Mouse (Mus musculus) embryonic facial prominence, embryonic 10.5 days (tissue): Measurements from ENCODE around the gene Gm49601. TPM values are rescaled to one million over a fixed set of nuclear protein-coding genes. Genes with fewer than 3 reads are reported as not detected.

Experiments used
- DNase-seq: peaks from one replicate; pipeline ENCODE4 v3.0.0-alpha.2; 2017; ENCODE audit warnings: low spot score
- H3K27ac ChIP-seq: fragments of 300-500 bp; sonication (generic); replicated peaks from 2 replicates; pipeline ENCODE4 v1.5.1; 2016; ENCODE audit warnings: mild to moderate bottlenecking
- H3K27me3 ChIP-seq: fragments of 300-500 bp; sonication (generic); replicated peaks from 2 replicates; pipeline ENCODE4 v1.6.1; 2016; ENCODE audit warnings: low read depth, mild to moderate bottlenecking; ENCODE audit not compliant: poor library complexity, severe bottlenecking
- H3K36me3 ChIP-seq: fragments of 300-500 bp; sonication (generic); replicated peaks from 2 replicates; pipeline ENCODE4 v1.6.1; 2016; ENCODE audit warnings: mild to moderate bottlenecking, moderate library complexity
- H3K4me1 ChIP-seq: fragments of 300-500 bp; sonication (generic); 2 replicates; pipeline ENCODE4 v1.6.1; 2016
- H3K4me3 ChIP-seq: fragments of 300-500 bp; sonication (generic); 2 replicates; pipeline ENCODE4 v1.5.1; 2016; ENCODE audit warnings: mild to moderate bottlenecking, moderate library complexity
- H3K9me3 ChIP-seq: fragments of 300-500 bp; sonication (generic); 2 replicates; pipeline ENCODE4 v1.6.1; 2016; ENCODE audit warnings: mild to moderate bottlenecking
- WGBS: fragments of 180-500 bp; shearing (Covaris S2); methylation state at CpG from one replicate; pipeline ENCODE4 v1.1.7; 2016; 5-methylcytosine and 5-hydroxymethylcytosine counted together
- polyA plus RNA-seq: library from polyadenylated mRNA; unstranded; fragments of >200 nt; fragmentation: Nextera tagmentation; extraction: Ambion mirVana; gene quantifications from 2 replicates; pipeline ENCODE4 v1.2.1, GENCODE M21; 2016

The Gm49601 gene
- polyA plus RNA-seq, 1 experiment from 2014 or later = 3.6 TPM

DNA sequence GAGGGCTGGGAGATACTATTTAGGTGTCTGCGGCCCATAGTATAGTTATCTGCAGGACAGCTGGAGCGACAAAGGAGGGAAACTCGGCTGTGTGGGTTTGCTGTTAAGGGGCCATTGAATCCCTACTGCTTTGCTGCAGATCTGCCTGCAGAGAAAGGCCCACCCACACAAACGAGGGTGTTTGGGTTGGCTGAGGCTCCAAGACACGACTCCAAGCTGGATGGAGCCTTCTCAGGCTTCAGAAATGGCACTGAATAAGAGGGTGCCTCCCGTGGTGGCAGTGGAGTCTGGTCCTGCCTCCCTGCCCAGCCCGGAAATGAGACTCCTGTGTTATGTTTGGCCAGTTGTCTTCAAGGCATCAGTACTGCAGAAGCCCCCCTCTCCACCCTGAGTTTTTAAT lies 16.1 kb upstream of the Gm49601 start:
- WGBS = 65% methylated on average over 7 of the region's 7 CpGs
- Histone ChIP-seq H3K4me1 (peaks cover 9% of the 10 kb centered on the region; the same call in 1 of the 2 replicates), H3K9me3 (no peaks in the 10 kb centered on the region), H3K36me3 (no peaks in the 10 kb centered on the region), H3K4me3 (no peak overlapping the region), H3K27me3 (no peaks in the 10 kb centered on the region), H3K27ac (no peak overlapping the region)
- no peak for DNase-seq

- Histone ChIP-seq H3K4me1 (peaks cover 3% of the 10 kb centered on the region; the same call in 1 of the 2 replicates), H3K27me3 (no peaks in the 10 kb centered on the region), H3K27ac (no peak overlapping the region), H3K36me3 (no peaks in the 10 kb centered on the region), H3K9me3 (no peaks in the 10 kb centered on the region), H3K4me3 (no peak overlapping the region)
- DNase-seq = no peak
- 89% methylated on average over 1 of the region's 1 CpGs for WGBS
Observed at GRCm38 (mm10) chr16:18639382-18639929, 13.2 kb upstream of the Gm49601 start.

DNA sequence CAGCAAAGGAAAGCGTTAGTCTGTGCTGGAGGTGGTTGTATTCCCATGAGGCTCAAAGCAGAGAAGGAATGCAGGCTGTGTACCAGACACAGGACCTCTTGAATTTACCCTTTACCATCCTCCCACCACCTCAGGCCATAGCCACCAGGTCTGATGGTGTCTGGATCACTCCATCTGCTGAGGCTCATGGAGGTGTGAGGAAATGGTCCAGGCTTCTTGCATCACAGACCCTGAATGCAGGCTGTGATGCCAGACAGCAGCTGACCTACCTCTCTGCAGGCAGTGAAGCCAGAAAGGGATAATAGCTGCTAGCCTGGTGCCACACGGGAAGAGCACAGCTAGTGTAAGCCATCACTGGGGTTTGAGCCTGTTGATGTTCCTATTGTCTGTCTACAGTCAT lies 12.2 kb upstream of the Gm49601 start:
- no peak overlapping the region for H3K27ac ChIP-seq
- WGBS = 55% methylated on average over 2 of the region's 2 CpGs
- no peaks in the 10 kb centered on the region for H3K9me3 ChIP-seq
- no peak overlapping the region for H3K4me3 ChIP-seq
- H3K36me3 ChIP-seq = no peaks in the 10 kb centered on the region
- H3K27me3 ChIP-seq = peaks cover 3% of the 10 kb centered on the region
- peaks cover 3% of the 10 kb centered on the region; the same call in 1 of the 2 replicates for H3K4me1 ChIP-seq
- peak; percentile 5 for DNase-seq

GRCm38 (mm10) chr16:18636804-18637203 lies 10.6 kb upstream of the Gm49601 start:
- no peak overlapping the region for H3K27ac ChIP-seq
- 43% methylated on average over 3 of the region's 3 CpGs for WGBS
- H3K4me3 ChIP-seq = no peak overlapping the region
- H3K36me3 ChIP-seq = no peaks in the 10 kb centered on the region
- peak; percentile 7 for DNase-seq
- no peaks in the 10 kb centered on the region for H3K9me3 ChIP-seq
- peaks cover 8% of the 10 kb centered on the region; the same call in 1 of the 2 replicates for H3K4me1 ChIP-seq
- H3K27me3 ChIP-seq = peaks cover 17% of the 10 kb centered on the region

- Histone ChIP-seq H3K9me3 (no peaks in the 10 kb centered on the region), H3K27me3 (peaks cover 21% of the 10 kb centered on the region), H3K4me3 (no peak overlapping the region), H3K27ac (no peak overlapping the region), H3K36me3 (no peaks in the 10 kb centered on the region), H3K4me1 (peaks cover 8% of the 10 kb centered on the region; the same call in 1 of the 2 replicates)
- 83% methylated on average over 5 of the region's 5 CpGs for WGBS
- peak; percentile 6 for DNase-seq
Observed at GRCm38 (mm10) chr16:18636401-18636800, 10.2 kb upstream of the Gm49601 start.

- H3K4me3 ChIP-seq = no peak overlapping the region
- peaks cover 17% of the 10 kb centered on the region for H3K4me1 ChIP-seq
- H3K36me3 ChIP-seq = no peaks in the 10 kb centered on the region
- 37% methylated on average over 1 of the region's 1 CpGs for WGBS
- H3K9me3 ChIP-seq = no peaks in the 10 kb centered on the region
- DNase-seq = peak; percentile 6
- H3K27ac ChIP-seq = no peak overlapping the region
- peaks cover 46% of the 10 kb centered on the region for H3K27me3 ChIP-seq
Observed at GRCm38 (mm10) chr16:18633333-18633732, 7.1 kb upstream of the Gm49601 start.

DNA sequence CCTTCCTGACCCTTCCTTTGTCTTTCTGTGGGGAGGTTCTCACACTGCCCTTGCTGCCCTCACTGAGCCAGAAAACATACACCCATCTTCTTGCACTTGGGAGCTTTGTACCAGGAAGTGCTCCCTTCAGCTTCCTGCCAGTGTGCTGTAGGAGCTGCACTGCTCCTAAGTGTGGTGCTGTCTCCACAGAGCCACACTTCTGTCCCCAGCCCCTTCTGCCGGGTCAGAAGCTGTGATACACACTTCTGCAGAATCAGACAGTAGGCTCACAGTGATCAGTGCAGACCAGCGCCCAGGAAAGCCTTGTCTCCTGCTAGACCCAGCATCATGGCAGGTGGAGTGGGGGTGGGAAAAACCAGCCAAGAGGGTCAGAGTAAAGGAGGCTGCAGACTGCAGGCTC lies 6.6 kb upstream of the Gm49601 start:
- peak; percentile 7 for DNase-seq

GRCm38 (mm10) chr16:18632059-18632458 lies 5.8 kb upstream of the Gm49601 start:
- Histone ChIP-seq H3K27me3 (peaks cover 59% of the 10 kb centered on the region), H3K4me1 (peaks cover 27% of the 10 kb centered on the region), H3K9me3 (no peaks in the 10 kb centered on the region), H3K4me3 (no peak overlapping the region), H3K27ac (no peak overlapping the region), H3K36me3 (no peaks in the 10 kb centered on the region)
- WGBS = 54% methylated on average over 3 of the region's 3 CpGs
- DNase-seq = peak; percentile 9

More for the DNA sequence above, 6.6 kb upstream of the Gm49601 start:
- H3K36me3 ChIP-seq = no peaks in the 10 kb centered on the region
- no peak overlapping the region; the same call in 1 of the 2 replicates for H3K27ac ChIP-seq
- H3K4me3 ChIP-seq = no peak overlapping the region
- H3K9me3 ChIP-seq = no peaks in the 10 kb centered on the region
- WGBS = 69% methylated on average over 2 of the region's 2 CpGs
- H3K4me1 ChIP-seq = peaks cover 22% of the 10 kb centered on the region
- H3K27me3 ChIP-seq = peaks cover 51% of the 10 kb centered on the region

GRCm38 (mm10) chr16:18631141-18631540 lies 4.9 kb upstream of the Gm49601 start:
- DNase-seq = peak; percentile 7
- Histone ChIP-seq H3K27ac (no peak overlapping the region), H3K9me3 (no peaks in the 10 kb centered on the region), H3K36me3 (no peaks in the 10 kb centered on the region), H3K4me3 (no peak overlapping the region), H3K4me1 (peaks cover 35% of the 10 kb centered on the region), H3K27me3 (peaks cover 68% of the 10 kb centered on the region)
- WGBS = 63% methylated on average over 7 of the region's 7 CpGs

- 56% methylated on average over 5 of the region's 5 CpGs for WGBS
- DNase-seq = no peak
- H3K27me3 ChIP-seq = peaks cover 76% of the 10 kb centered on the region
- no peak overlapping the region; the same call in 1 of the 2 replicates for H3K27ac ChIP-seq
- H3K36me3 ChIP-seq = peaks cover 3% of the 10 kb centered on the region; the same call in 1 of the 2 replicates
- no peaks in the 10 kb centered on the region for H3K9me3 ChIP-seq
- H3K4me3 ChIP-seq = peak overlapping the region; percentile 70
- H3K4me1 ChIP-seq = peaks cover 42% of the 10 kb centered on the region
Observed at GRCm38 (mm10) chr16:18630291-18630690, 4.1 kb upstream of the Gm49601 start.

DNA sequence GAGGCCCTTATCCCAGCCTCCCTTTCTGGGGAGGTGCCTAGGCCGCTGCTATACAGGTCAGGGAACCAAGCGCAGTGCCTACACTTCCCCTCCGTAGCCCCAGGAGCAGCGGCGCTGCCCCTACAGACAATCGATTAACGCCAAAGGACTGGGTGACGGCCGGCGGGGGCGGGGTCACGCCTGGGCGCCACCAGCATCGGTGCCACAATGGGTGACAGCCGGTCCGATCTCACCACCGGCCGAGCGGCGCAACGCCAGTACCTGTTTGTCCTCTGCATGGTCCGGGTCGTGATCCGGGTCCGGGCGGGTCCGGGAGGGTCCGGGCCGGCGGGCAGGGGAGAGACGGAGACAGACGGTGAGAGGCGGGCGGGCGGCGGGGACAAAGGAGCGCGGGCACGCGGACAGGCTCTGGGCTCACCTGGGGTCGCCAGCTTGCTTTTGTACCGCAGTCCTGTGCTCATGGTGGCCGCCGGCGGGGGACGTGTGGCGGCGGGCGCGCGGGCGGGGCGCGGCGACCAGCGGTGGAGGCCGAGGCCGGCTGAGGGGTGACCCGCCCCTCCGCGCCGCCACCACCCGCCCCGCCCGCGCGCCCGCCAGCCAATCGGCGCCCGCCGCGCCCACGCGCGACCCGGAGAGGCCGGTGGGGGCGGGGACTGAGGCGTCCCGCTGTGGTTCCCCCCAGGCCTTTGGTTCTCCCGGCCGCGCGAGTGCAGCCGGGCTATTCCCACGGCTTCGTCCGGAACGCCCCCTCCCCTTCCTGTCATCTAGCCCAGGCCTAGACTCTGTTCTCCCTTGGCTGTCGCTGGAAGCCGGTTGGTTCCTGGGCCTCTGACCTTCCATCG lies 3.4 kb upstream of the Gm49601 start, which contains the start of gene Sept5:
Gene Sept5, minus strand, starts transcription at position 565 of the 842 bp plus-strand sequence.
- peaks cover 42% of the 10 kb centered on the region for H3K4me1 ChIP-seq

DNA sequence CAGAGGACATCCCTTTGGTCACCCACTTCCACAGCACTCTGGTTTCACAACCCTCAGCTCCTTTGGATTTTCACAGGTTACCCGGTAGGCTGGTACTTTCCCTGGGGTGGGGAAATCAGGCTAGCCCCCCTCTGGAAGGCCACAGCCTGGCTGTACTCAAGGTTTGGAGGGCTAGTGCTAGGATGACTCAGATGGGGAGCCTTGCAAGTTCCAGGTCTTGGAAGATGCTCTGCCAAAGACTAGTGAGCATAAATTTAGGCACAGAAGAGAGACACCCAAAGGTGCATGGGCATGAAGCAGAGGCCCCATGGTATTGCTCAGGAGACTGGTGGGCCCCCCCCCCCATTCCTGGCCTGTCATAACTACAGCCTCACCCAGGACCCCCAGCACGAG lies 2.7 kb upstream of the Gm49601 start:
- Histone ChIP-seq H3K4me1 (peaks cover 42% of the 10 kb centered on the region), H3K27ac (peak overlapping the region; percentile 88), H3K27me3 (peaks cover 90% of the 10 kb centered on the region), H3K4me3 (peak overlapping the region; percentile 70), H3K36me3 (peaks cover 16% of the 10 kb centered on the region), H3K9me3 (no peaks in the 10 kb centered on the region)
- WGBS = 22% methylated on average over 2 of the region's 2 CpGs
- no peak for DNase-seq

More for the DNA sequence above, 3.4 kb upstream of the Gm49601 start, which contains the start of gene Sept5:
- no peaks in the 10 kb centered on the region for H3K9me3 ChIP-seq
- WGBS = under 1% methylated on average over 91 of the region's 93 CpGs
- peak within 1 kb of the TSS; percentile 88 for H3K27ac ChIP-seq
- H3K36me3 ChIP-seq = peaks cover 10% of the 10 kb centered on the region
- peak within 1 kb of the TSS; percentile 70 for H3K4me3 ChIP-seq
- H3K27me3 ChIP-seq = peaks cover 83% of the 10 kb centered on the region
- peak; percentile 80 for DNase-seq
